Mouse (Mus musculus): ENCODE results near the gene Zc3h8. TPM values are rescaled to one million over a fixed set of nuclear protein-coding genes. Genes with fewer than 3 reads are reported as not detected.

Zc3h8 gene
- polyA plus RNA-seq, 1 experiment from 2014 or later: 6.8 TPM

GRCm38 (mm10) chr2:128936256-128936655, 7.6 kb downstream of the Zc3h8 start:
- no peaks in the 10 kb centered on the region for H3K9me3 ChIP-seq
- H3K27ac ChIP-seq: no peak overlapping the region
- WGBS: 92% methylated on average over 3 of the region's 3 CpGs
- no peak overlapping the region for H3K4me3 ChIP-seq
- H3K36me3 ChIP-seq: peaks cover 39% of the 10 kb centered on the region
- no peaks in the 10 kb centered on the region for H3K4me1 ChIP-seq (replicated peaks)
- DNase-seq (ENCODE audit: low spot score): no peak
- no peaks in the 10 kb centered on the region for H3K27me3 ChIP-seq (ENCODE audit: insufficient read depth, poor library complexity, severe bottlenecking)

GRCm38 (mm10) chr2:128930704-128931103, 13.2 kb downstream of the Zc3h8 start:
- no peak for DNase-seq (ENCODE audit: low spot score)
- Histone ChIP-seq H3K4me1 (replicated peaks) (no peaks in the 10 kb centered on the region), H3K9me3 (no peaks in the 10 kb centered on the region), H3K27ac (no peak overlapping the region), H3K36me3 (peaks cover 61% of the 10 kb centered on the region), H3K4me3 (no peak overlapping the region), H3K27me3 (ENCODE audit: insufficient read depth, poor library complexity, severe bottlenecking) (no peaks in the 10 kb centered on the region)

- Histone ChIP-seq H3K36me3 (peaks cover 54% of the 10 kb centered on the region), H3K4me3 (no peak overlapping the region), H3K27me3 (ENCODE audit: insufficient read depth, poor library complexity, severe bottlenecking) (no peaks in the 10 kb centered on the region), H3K27ac (no peak overlapping the region), H3K4me1 (replicated peaks) (no peaks in the 10 kb centered on the region), H3K9me3 (no peaks in the 10 kb centered on the region)
- no peak for DNase-seq (ENCODE audit: low spot score)
- WGBS: 87% methylated on average over 3 of the region's 3 CpGs
These were observed 15.4 kb downstream of the Zc3h8 start for GRCm38 (mm10) chr2:128928446-128928845.

- no peak for DNase-seq (ENCODE audit: low spot score)
- Histone ChIP-seq H3K4me3 (no peak overlapping the region), H3K27ac (no peak overlapping the region), H3K9me3 (no peaks in the 10 kb centered on the region), H3K36me3 (peaks cover 35% of the 10 kb centered on the region), H3K4me1 (replicated peaks) (no peaks in the 10 kb centered on the region), H3K27me3 (ENCODE audit: insufficient read depth, poor library complexity, severe bottlenecking) (no peaks in the 10 kb centered on the region)
- WGBS: 87% methylated on average over 4 of the region's 4 CpGs
These were observed 19.1 kb downstream of the Zc3h8 start for GRCm38 (mm10) chr2:128924799-128925198.

- Histone ChIP-seq H3K27me3 (ENCODE audit: insufficient read depth, poor library complexity, severe bottlenecking) (no peaks in the 10 kb centered on the region), H3K9me3 (no peaks in the 10 kb centered on the region), H3K4me1 (replicated peaks) (no peaks in the 10 kb centered on the region), H3K36me3 (no peaks in the 10 kb centered on the region), H3K27ac (no peak overlapping the region), H3K4me3 (no peak overlapping the region)
- DNase-seq (ENCODE audit: low spot score): no peak
- WGBS: 75% methylated on average over 3 of the region's 3 CpGs
These were observed 27.3 kb downstream of the Zc3h8 start for GRCm38 (mm10) chr2:128916528-128916927.

GRCm38 (mm10) chr2:128914978-128915377, 28.9 kb downstream of the Zc3h8 start:
- Histone ChIP-seq H3K4me1 (replicated peaks) (peaks cover 4% of the 10 kb centered on the region; the same call in 1 of the 2 replicates), H3K4me3 (no peak overlapping the region), H3K27me3 (ENCODE audit: insufficient read depth, poor library complexity, severe bottlenecking) (no peaks in the 10 kb centered on the region), H3K36me3 (no peaks in the 10 kb centered on the region), H3K9me3 (no peaks in the 10 kb centered on the region), H3K27ac (no peak overlapping the region)
- DNase-seq (ENCODE audit: low spot score): no peak
- 83% methylated on average over 4 of the region's 4 CpGs for WGBS

- no peak overlapping the region for H3K4me3 ChIP-seq
- H3K9me3 ChIP-seq: peaks cover 7% of the 10 kb centered on the region; the same call in 1 of the 2 replicates
- H3K27ac ChIP-seq: no peak overlapping the region
- no peak for DNase-seq (ENCODE audit: low spot score)
- no peaks in the 10 kb centered on the region for H3K27me3 ChIP-seq (ENCODE audit: insufficient read depth, poor library complexity, severe bottlenecking)
- 89% methylated on average over 3 of the region's 3 CpGs for WGBS
- H3K4me1 ChIP-seq (replicated peaks): no peaks in the 10 kb centered on the region
- H3K36me3 ChIP-seq: no peaks in the 10 kb centered on the region
These were observed 40.2 kb downstream of the Zc3h8 start for GRCm38 (mm10) chr2:128903661-128904060.

GRCm38 (mm10) chr2:128902843-128903242, 41.0 kb downstream of the Zc3h8 start:
- WGBS: 87% methylated on average over 6 of the region's 6 CpGs
- H3K27me3 ChIP-seq (ENCODE audit: insufficient read depth, poor library complexity, severe bottlenecking): no peaks in the 10 kb centered on the region
- no peaks in the 10 kb centered on the region for H3K36me3 ChIP-seq
- peaks cover 7% of the 10 kb centered on the region; the same call in 1 of the 2 replicates for H3K9me3 ChIP-seq
- DNase-seq (ENCODE audit: low spot score): no peak
- no peak overlapping the region for H3K27ac ChIP-seq
- H3K4me3 ChIP-seq: no peak overlapping the region
- H3K4me1 ChIP-seq (replicated peaks): no peaks in the 10 kb centered on the region

- Histone ChIP-seq H3K4me1 (replicated peaks) (peaks cover 14% of the 10 kb centered on the region), H3K36me3 (no peaks in the 10 kb centered on the region), H3K9me3 (0 out of 2 replicates have a peak, but pooled peaks cover 3% of the 10 kb centered on the region), H3K4me3 (peak overlapping the region; percentile 54), H3K27me3 (ENCODE audit: insufficient read depth, poor library complexity, severe bottlenecking) (peaks cover 18% of the 10 kb centered on the region; the same call in 1 of the 2 replicates), H3K27ac (peak overlapping the region; percentile 66; the same call in 1 of the 2 replicates)
- peak; percentile 39 for DNase-seq (ENCODE audit: low spot score)
- WGBS: 3% methylated on average over 37 of the region's 37 CpGs
These were observed 51.6 kb downstream of the Zc3h8 start for GRCm38 (mm10) chr2:128892180-128892721.

GRCm38 (mm10) chr2:128890661-128891335, 53.1 kb downstream of the Zc3h8 start:
- Histone ChIP-seq H3K9me3 (0 out of 2 replicates have a peak, but pooled peaks cover 3% of the 10 kb centered on the region), H3K27me3 (ENCODE audit: insufficient read depth, poor library complexity, severe bottlenecking) (peaks cover 18% of the 10 kb centered on the region; the same call in 1 of the 2 replicates), H3K4me3 (no peak overlapping the region), H3K4me1 (replicated peaks) (peaks cover 14% of the 10 kb centered on the region), H3K27ac (no peak overlapping the region), H3K36me3 (no peaks in the 10 kb centered on the region)
- WGBS: 91% methylated on average over 4 of the region's 4 CpGs
- no peak for DNase-seq (ENCODE audit: low spot score)

GRCm38 (mm10) chr2:128887866-128888550, 55.9 kb downstream of the Zc3h8 start:
- peaks cover 14% of the 10 kb centered on the region for H3K4me1 ChIP-seq (replicated peaks)
- WGBS: 63% methylated on average over 6 of the region's 6 CpGs
- peak overlapping the region; percentile 5; the same call in 1 of the 2 replicates for H3K27ac ChIP-seq

GRCm38 (mm10) chr2:128885225-128885811, 58.6 kb downstream of the Zc3h8 start:
- no peaks in the 10 kb centered on the region for H3K36me3 ChIP-seq
- 84% methylated on average over 8 of the region's 8 CpGs for whole genome bisulfite sequencing

More at GRCm38 (mm10) chr2:128887866-128888550, 55.9 kb downstream of the Zc3h8 start:
- no peak for DNase-seq (ENCODE audit: low spot score)
- Histone ChIP-seq H3K9me3 (0 out of 2 replicates have a peak, but pooled peaks cover 3% of the 10 kb centered on the region), H3K4me3 (no peak overlapping the region), H3K27me3 (ENCODE audit: insufficient read depth, poor library complexity, severe bottlenecking) (peaks cover 11% of the 10 kb centered on the region; the same call in 1 of the 2 replicates), H3K36me3 (no peaks in the 10 kb centered on the region)

More at GRCm38 (mm10) chr2:128885225-128885811, 58.6 kb downstream of the Zc3h8 start:
- Histone ChIP-seq H3K27me3 (ENCODE audit: insufficient read depth, poor library complexity, severe bottlenecking) (no peaks in the 10 kb centered on the region), H3K27ac (no peak overlapping the region), H3K4me3 (no peak overlapping the region), H3K9me3 (no peaks in the 10 kb centered on the region), H3K4me1 (replicated peaks) (peaks cover 6% of the 10 kb centered on the region)
- no peak for DNase-seq (ENCODE audit: low spot score)
